Mouse (Mus musculus) liver, embryonic 12.5 days (tissue): ENCODE measurements around the gene Myo1a. TPM values are rescaled to one million over a fixed set of nuclear protein-coding genes. Genes with fewer than 3 reads are reported as not detected.

Source experiments
- ATAC-seq: fragments of 200-750 bp; cut with Nextera tagmentation; 2 replicates; pipeline ENCODE4 v1.8.0; 2017; ENCODE audit warnings: moderate number of reproducible peaks, mild to moderate bottlenecking, moderate library complexity
- H3K27ac ChIP-seq: fragments of 300-500 bp; sonication (generic); 2 replicates; pipeline ENCODE4 v1.5.1; 2016; ENCODE audit warnings: mild to moderate bottlenecking
- H3K27me3 ChIP-seq: fragments of 300-500 bp; sonication (generic); replicated peaks from 2 replicates; pipeline ENCODE4 v1.6.1; 2016; ENCODE audit warnings: mild to moderate bottlenecking, moderate library complexity
- H3K36me3 ChIP-seq: fragments of 300-500 bp; sonication (generic); 2 replicates; pipeline ENCODE4 v1.6.1; 2016; ENCODE audit warnings: mild to moderate bottlenecking, moderate library complexity
- H3K4me1 ChIP-seq: fragments of 300-500 bp; sonication (generic); 2 replicates; pipeline ENCODE4 v1.6.1; 2016
- H3K4me2 ChIP-seq: fragments of 300-500 bp; sonication (generic); 2 replicates; pipeline ENCODE4 v1.6.1; 2016; ENCODE audit warnings: mild to moderate bottlenecking, moderate library complexity
- H3K4me3 ChIP-seq: fragments of 300-500 bp; sonication (generic); 2 replicates; pipeline ENCODE4 v1.5.1; 2016; ENCODE audit warnings: mild to moderate bottlenecking, moderate library complexity
- H3K9ac ChIP-seq: fragments of 300-500 bp; sonication (generic); 2 replicates; pipeline ENCODE4 v1.6.1; 2016; ENCODE audit warnings: mild to moderate bottlenecking, moderate library complexity
- H3K9me3 ChIP-seq: fragments of 300-500 bp; sonication (generic); replicated peaks from 2 replicates; pipeline ENCODE4 v1.6.1; 2016; ENCODE audit warnings: mild to moderate bottlenecking, moderate library complexity
- WGBS: fragments of 180-500 bp; shearing (Covaris S2); methylation state at CpG from one replicate; pipeline ENCODE4 v1.1.7; 2016; ENCODE audit not compliant: insufficient replicate concordance; 5-methylcytosine and 5-hydroxymethylcytosine counted together
- polyA plus RNA-seq: library from polyadenylated mRNA; unstranded; fragments of >200 nt; fragmentation: Nextera tagmentation; extraction: Ambion mirVana; gene quantifications from 2 replicates; pipeline ENCODE4 v1.2.1, GENCODE M21; 2016

Gene Myo1a
- polyA plus RNA-seq, 1 experiment from 2014 or later = 0.06 TPM

GRCm38 (mm10) chr10:127666501-127667268 is 38.3 kb upstream of the Myo1a start, which contains the start of gene Nemp1:
TSS of gene Nemp1 (plus strand) at chr10:127666901.
- Histone ChIP-seq H3K27ac (peak within 1 kb of the TSS; percentile 72), H3K9me3 (no peaks in the 10 kb centered on the region), H3K36me3 (no peaks in the 10 kb centered on the region), H3K27me3 (peaks cover 81% of the 10 kb centered on the region), H3K4me1 (peaks cover 67% of the 10 kb centered on the region), H3K9ac (peak within 1 kb of the TSS; percentile 51), H3K4me2 (peak within 1 kb of the TSS; percentile 79), H3K4me3 (peak within 1 kb of the TSS; percentile 60)
- peak; percentile 27 for ATAC-seq
- under 1% methylated on average over 70 of the region's 73 CpGs for WGBS

GRCm38 (mm10) chr10:127667269-127668092 is 37.5 kb upstream of the Myo1a start:
- Histone ChIP-seq H3K4me1 (peaks cover 60% of the 10 kb centered on the region), H3K27me3 (peaks cover 73% of the 10 kb centered on the region)
- peak; percentile 45 for ATAC-seq

GRCm38 (mm10) chr10:127668093-127669050 is 36.6 kb upstream of the Myo1a start, which contains the start of gene Nab2:
TSS of gene Nab2 (minus strand) at chr10:127668568.
- peak within 1 kb of the TSS; percentile 52 for H3K9ac ChIP-seq
- peak within 1 kb of the TSS; percentile 72 for H3K27ac ChIP-seq
- WGBS = 4% methylated on average over 40 of the region's 40 CpGs
- peak within 1 kb of the TSS; percentile 79 for H3K4me2 ChIP-seq
- peak within 1 kb of the TSS; percentile 60 for H3K4me3 ChIP-seq
- no peaks in the 10 kb centered on the region for H3K36me3 ChIP-seq
- 0 out of 2 replicates have a peak, but pooled peaks have one; percentile 4 for ATAC-seq
- H3K27me3 ChIP-seq = peaks cover 64% of the 10 kb centered on the region
- no peaks in the 10 kb centered on the region for H3K9me3 ChIP-seq
- H3K4me1 ChIP-seq = peaks cover 51% of the 10 kb centered on the region

More at GRCm38 (mm10) chr10:127667269-127668092, 37.5 kb upstream of the Myo1a start:
- peak overlapping the region; percentile 72 for H3K27ac ChIP-seq
- H3K4me2 ChIP-seq = peak overlapping the region; percentile 79
- peak overlapping the region; percentile 51 for H3K9ac ChIP-seq
- 1% methylated on average over 33 of the region's 35 CpGs for WGBS
- peak overlapping the region; percentile 60 for H3K4me3 ChIP-seq
- H3K36me3 ChIP-seq = no peaks in the 10 kb centered on the region
- H3K9me3 ChIP-seq = no peaks in the 10 kb centered on the region

GRCm38 (mm10) chr10:127669170-127669569 is 35.8 kb upstream of the Myo1a start:
- no peak overlapping the region for H3K27ac ChIP-seq
- no peak for ATAC-seq
- peaks cover 56% of the 10 kb centered on the region for H3K27me3 ChIP-seq
- no peaks in the 10 kb centered on the region for H3K9me3 ChIP-seq
- no peak overlapping the region for H3K4me3 ChIP-seq
- H3K4me1 ChIP-seq = peaks cover 43% of the 10 kb centered on the region
- H3K36me3 ChIP-seq = no peaks in the 10 kb centered on the region
- peak overlapping the region; percentile 79 for H3K4me2 ChIP-seq
- 32% methylated on average over 7 of the region's 7 CpGs for WGBS
- H3K9ac ChIP-seq = no peak overlapping the region

- H3K36me3 ChIP-seq = no peaks in the 10 kb centered on the region
- no peaks in the 10 kb centered on the region for H3K9me3 ChIP-seq
- peaks cover 46% of the 10 kb centered on the region for H3K27me3 ChIP-seq
- no peak overlapping the region for H3K27ac ChIP-seq
- H3K4me2 ChIP-seq = no peak overlapping the region
- 51% methylated on average over 2 of the region's 2 CpGs for WGBS
- no peak for ATAC-seq
- H3K4me3 ChIP-seq = no peak overlapping the region
- no peak overlapping the region for H3K9ac ChIP-seq
- H3K4me1 ChIP-seq = peaks cover 37% of the 10 kb centered on the region
Observed at GRCm38 (mm10) chr10:127670185-127670584, 34.8 kb upstream of the Myo1a start.

GRCm38 (mm10) chr10:127671276-127671675 is 33.7 kb upstream of the Myo1a start:
- peaks cover 44% of the 10 kb centered on the region for H3K4me1 ChIP-seq
- H3K27ac ChIP-seq = no peak overlapping the region
- H3K27me3 ChIP-seq = peaks cover 35% of the 10 kb centered on the region
- no peak for ATAC-seq
- no peaks in the 10 kb centered on the region for H3K36me3 ChIP-seq
- 13% methylated on average over 2 of the region's 2 CpGs for WGBS
- no peak overlapping the region for H3K9ac ChIP-seq
- H3K9me3 ChIP-seq = no peaks in the 10 kb centered on the region
- no peak overlapping the region for H3K4me3 ChIP-seq
- no peak overlapping the region for H3K4me2 ChIP-seq

- no peak for ATAC-seq
- 69% methylated on average over 6 of the region's 6 CpGs for WGBS
- Histone ChIP-seq H3K36me3 (no peaks in the 10 kb centered on the region), H3K4me3 (no peak overlapping the region), H3K4me2 (no peak overlapping the region), H3K9me3 (no peaks in the 10 kb centered on the region), H3K9ac (no peak overlapping the region), H3K27ac (no peak overlapping the region), H3K4me1 (peaks cover 35% of the 10 kb centered on the region), H3K27me3 (peaks cover 7% of the 10 kb centered on the region)
Observed at GRCm38 (mm10) chr10:127674046-127674655, 30.8 kb upstream of the Myo1a start.

- H3K4me1 ChIP-seq = peaks cover 28% of the 10 kb centered on the region
- 85% methylated on average over 8 of the region's 8 CpGs for WGBS
- no peak for ATAC-seq
Observed at GRCm38 (mm10) chr10:127674794-127675522, 30.0 kb upstream of the Myo1a start.

GRCm38 (mm10) chr10:127675859-127676398 is 29.0 kb upstream of the Myo1a start:
- Histone ChIP-seq H3K27ac (peak overlapping the region; percentile 80), H3K27me3 (no peaks in the 10 kb centered on the region), H3K9me3 (no peaks in the 10 kb centered on the region), H3K4me2 (peak overlapping the region; percentile 97), H3K9ac (peak overlapping the region; percentile 81), H3K4me3 (peak overlapping the region; percentile 87), H3K36me3 (no peaks in the 10 kb centered on the region), H3K4me1 (peaks cover 28% of the 10 kb centered on the region)
- no peak for ATAC-seq
- 45% methylated on average over 5 of the region's 5 CpGs for WGBS

More at GRCm38 (mm10) chr10:127674794-127675522, 30.0 kb upstream of the Myo1a start:
- H3K9ac ChIP-seq = no peak overlapping the region
- no peaks in the 10 kb centered on the region for H3K27me3 ChIP-seq
- H3K4me2 ChIP-seq = no peak overlapping the region
- H3K27ac ChIP-seq = no peak overlapping the region
- H3K9me3 ChIP-seq = no peaks in the 10 kb centered on the region
- no peaks in the 10 kb centered on the region for H3K36me3 ChIP-seq
- H3K4me3 ChIP-seq = no peak overlapping the region
